Mouse (Mus musculus) myocyte (in vitro differentiated cells): ENCODE measurements at regions not wholly inside any gene's neighbourhood (a gene's known extent, or its start where the extent isn't known, plus 50 kb on each side); places are given as distances from the start of the nearest gene placed in this dataset.

Experiments used
- MAX ChIP-seq: IDR thresholded peaks from one replicate; pipeline ENCODE4 v1.6.1; 2011; ENCODE audit warnings: low read depth, mild to moderate bottlenecking, control low read depth
- MYOG ChIP-seq, 3 experiments: IDR thresholded peaks; one replicate each; pipeline ENCODE4 v1.6.1; 2011; ENCODE audit warnings: control low read depth in 2 of 3, low read depth in 2 of 3, mild to moderate bottlenecking in 2 of 3; ENCODE audit not compliant: insufficient read length in 2 of 3, control insufficient read depth in 1 of 3, insufficient read depth in 1 of 3
- POLR2A ChIP-seq: IDR thresholded peaks from one replicate; pipeline ENCODE4 v1.6.1; 2011; ENCODE audit warnings: low read depth, mild to moderate bottlenecking, control low read depth, moderate library complexity; ENCODE audit not compliant: insufficient read length
- TCF12 ChIP-seq: IDR thresholded peaks from one replicate; pipeline ENCODE4 v1.6.1; 2011; ENCODE audit warnings: mild to moderate bottlenecking, control low read depth; ENCODE audit not compliant: poor library complexity, insufficient read depth, severe bottlenecking
- TCF3 ChIP-seq: IDR thresholded peaks from one replicate; pipeline ENCODE4 v1.6.1; 2011; ENCODE audit warnings: low read depth, control low read depth; ENCODE audit not compliant: insufficient read length

DNA sequence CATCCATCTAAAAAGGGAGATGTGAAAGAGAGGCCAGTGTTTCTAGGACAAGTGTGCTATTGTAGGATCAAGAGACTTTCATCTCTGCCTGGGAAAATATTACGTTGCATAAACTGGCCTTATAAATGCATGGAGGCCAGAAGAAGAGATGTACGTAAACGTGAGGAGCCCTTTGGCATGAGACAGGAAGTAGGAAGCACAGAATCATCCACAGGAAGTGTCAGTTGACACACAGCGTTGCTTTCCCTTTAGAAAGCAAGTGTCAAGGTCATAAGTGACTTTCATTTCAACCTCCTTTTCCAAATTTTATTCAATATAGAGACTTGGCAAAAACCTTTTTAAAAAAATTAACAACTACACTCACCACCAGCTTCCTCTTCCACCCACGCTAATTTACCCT, 175.2 kb downstream of the Klf7 start:
- TF ChIP-seq POLR2A (no peak), MYOG (IDR thresholded peaks at IDR 0.05; ENCODE audit: control insufficient read depth in 1 of 3, insufficient read depth in 1 of 3, insufficient read length in 2 of 3, low read depth in 2 of 3) (no peak), TCF12 (no peak), MAX (no peak), TCF3 (no peak)
